Mouse (Mus musculus) olfactory bulb, adult 2 months (tissue): ENCODE measurements around the gene AL732309.1.

Experiments used
- CTCF ChIP-seq: fragments of 200-500 bp; IDR thresholded peaks from 2 replicates; pipeline ENCODE4 v1.5.1; 2012; ENCODE audit warnings: low read depth, mild to moderate bottlenecking, low read length, moderate library complexity; ENCODE audit not compliant: insufficient read depth
- POLR2A ChIP-seq: fragments of 200-500 bp; IDR thresholded peaks from 2 replicates; pipeline ENCODE4 v1.6.1; 2012; ENCODE audit warnings: mild to moderate bottlenecking, low read depth, low read length, moderate library complexity; ENCODE audit not compliant: insufficient read depth

GRCm38 (mm10) chr2:25203631-25204214 lies 42.9 kb downstream of the AL732309.1 start:
- no peak for TF ChIP-seq CTCF
- TF ChIP-seq POLR2A = no peak
